8 mouse cellular contexts compared by ENCODE assay signal in genomic region chr8:71511644-71512043, GRCm38 (mm10). TPM values are rescaled to one million over a fixed set of nuclear protein-coding genes. Genes with fewer than 3 reads are reported as not detected.
A peak's percentile ranks its signal among the peaks of the same experiment; 100 is the strongest.
DNase-seq lines count a peak whose midpoint lies in the region; ATAC-seq and TF ChIP-seq lines count a peak whose summit lies in the region.

Gene Plvap (minus strand): TSS chr8:71511752.

- H3K9ac ChIP-seq in limb, embryonic 13.5 days = no peak within 1 kb of the TSS
- H3K9ac ChIP-seq in stomach, embryonic 15.5 days = no peak within 1 kb of the TSS

- peaks cover 52% of the 10 kb centered on the region for H3K27me3 ChIP-seq in limb, embryonic 13.5 days
- peaks cover 31% of the 10 kb centered on the region for H3K27me3 ChIP-seq in stomach, embryonic 15.5 days (replicated peaks)

- no peak for TF ChIP-seq CTCF in gastrocnemius, adult 2 months (IDR thresholded peaks at IDR 0.05)

- no peaks in the 10 kb centered on the region for H3K9me3 ChIP-seq in limb, embryonic 13.5 days
- no peaks in the 10 kb centered on the region for H3K9me3 ChIP-seq in stomach, embryonic 15.5 days

- H3K36me3 ChIP-seq in limb, embryonic 13.5 days = no peaks in the 10 kb centered on the region
- H3K36me3 ChIP-seq in stomach, embryonic 15.5 days = no peaks in the 10 kb centered on the region

- peak within 1 kb of the TSS; percentile 27 for H3K4me3 ChIP-seq in gastrocnemius, adult 2 months
- H3K4me3 ChIP-seq in limb, embryonic 13.5 days = peak within 1 kb of the TSS; percentile 15
- peak within 1 kb of the TSS; percentile 24 for H3K4me3 ChIP-seq in stomach, embryonic 15.5 days (replicated peaks)

- 55% methylated on average over 14 of the region's 14 CpGs for WGBS in limb, embryonic 13.5 days
- 18% methylated on average over 14 of the region's 14 CpGs for WGBS in stomach, embryonic 15.5 days

- intact Hi-C loops in gastrocnemius, adult 2 months (cut with DNase I) = no loop called here

- H3K4me1 ChIP-seq in limb, embryonic 13.5 days = peaks cover 9% of the 10 kb centered on the region; the same call in 1 of the 2 replicates
- 0 out of 2 replicates have a peak, but pooled peaks cover 5% of the 10 kb centered on the region for H3K4me1 ChIP-seq in stomach, embryonic 15.5 days

- ATAC-seq in common myeloid progenitor, adult 5-6 weeks (replicated peaks; ENCODE audit: low read depth, poor library complexity, severe bottlenecking) = peak; percentile 85
- no peak for ATAC-seq in limb, embryonic 13.5 days (ENCODE audit: low FRiP score, low read depth)
- peak; percentile 33; the same call in 1 of the 2 replicates for ATAC-seq in stomach, embryonic 15.5 days (ENCODE audit: insufficient read depth, low FRiP score, low read depth)
- no peak for ATAC-seq in activated CD4-positive, CD25-positive, alpha-beta regulatory T cell, adult 4 months

- peak within 1 kb of the TSS; percentile 24 for H3K4me2 ChIP-seq in limb, embryonic 13.5 days (replicated peaks)
- no peak within 1 kb of the TSS; the same call in 1 of the 2 replicates for H3K4me2 ChIP-seq in stomach, embryonic 15.5 days

- no peak within 1 kb of the TSS for H3K27ac ChIP-seq in gastrocnemius, adult 2 months
- no peak within 1 kb of the TSS for H3K27ac ChIP-seq in limb, embryonic 13.5 days
- no peak within 1 kb of the TSS for H3K27ac ChIP-seq in stomach, embryonic 15.5 days

- DNase-seq in gastrocnemius, adult 2 months = no peak
- DNase-seq in gastrocnemius, adult 8-10 months (ENCODE audit: low spot score in 2 of 2) = no peak
- no peak for DNase-seq in heart, postnatal 4 days
- no peak for DNase-seq in thymus, postnatal 4 days

RNA-seq across cellular contexts. Expression of gene Plvap, which starts in this region (rescaled TPM):
- 10 to 100 TPM in 1 of 2 experiments, 1 to 10 TPM in 1; 9.3 to 11.6 TPM for total RNA-seq in gastrocnemius, adult 2 months (2021)
- 1 to 10 TPM; 6.6 to 9.5 (median 8.2) TPM for total RNA-seq in gastrocnemius, adult 8-10 months (2022)
- 3.0 and 3.6 TPM in 2 replicates for total RNA-seq in common myeloid progenitor, adult 5-6 weeks (2017)
- total RNA-seq in heart, postnatal 4 days (2021) = 10 to 100 TPM; 35.8 to 43.2 TPM
- polyA plus RNA-seq in limb, embryonic 13.5 days (2015; fragmentation: Nextera tagmentation; extraction: Ambion mirVana) = 58.5 and 59.4 TPM in 2 replicates
- 84.8 and 90.0 TPM in 2 replicates for polyA plus RNA-seq in stomach, embryonic 15.5 days (2015; fragmentation: Nextera tagmentation; extraction: Ambion mirVana)
- not detected for polyA plus RNA-seq in activated CD4-positive, CD25-positive, alpha-beta regulatory T cell, adult 4 months (2017; shearing (Covaris generic))

Comparison
In these comparisons a context has a peak if more than half of its experiments do, and no peak if none do; other contexts are left out.
1. RNA of gene Plvap (polyA plus RNA-seq): 84.8 to 90.0 TPM in stomach, embryonic 15.5 days and 58.5 to 59.4 TPM in limb, embryonic 13.5 days; not detected in activated CD4-positive, CD25-positive, alpha-beta regulatory T cell, adult 4 months; every median in the first group is over 10 times any median in the second.
2. ATAC-seq: peak in common myeloid progenitor, adult 5-6 weeks (single experiment) and stomach, embryonic 15.5 days (single experiment); none in limb, embryonic 13.5 days (single experiment) and activated CD4-positive, CD25-positive, alpha-beta regulatory T cell, adult 4 months (single experiment).
3. Peak in every context shown above with its lines, with median percentiles within 50 percentile points of each other: H3K4me3 ChIP-seq.